Mouse (Mus musculus): ENCODE data around the gene 2900026A02Rik.

GRCm38 (mm10) chr5:113038601-113039000, 182.4 kb downstream of the 2900026A02Rik start:
- no peak for TF ChIP-seq CTCF (IDR thresholded peaks at IDR 0.05; ENCODE audit: low read depth)
- TF ChIP-seq EP300 (optimal IDR thresholded peaks at IDR 0.05) = no peak
